18 mouse cellular contexts compared by ENCODE assay signal in genomic region chr13:48547623-48548022, GRCm38 (mm10). TPM values are rescaled to one million over a fixed set of nuclear protein-coding genes. Genes with fewer than 3 reads are reported as not detected.
"Had no signal": no experiment of that assay in that cellular context is flagged by ENCODE, and none has a peak within 500 bp of the region (broad histone marks: within the 10 kb centered on the region; RNA-seq: fewer than 3 reads in every experiment).

No protein-coding gene starts in this region.

- H3K9me3 ChIP-seq: limb, embryonic 12.5 days; liver, embryonic 13.5 days; midbrain, embryonic 10.5 days; neural tube, embryonic 13.5 days had no signal

- H3K27ac ChIP-seq: kidney, postnatal 0 days; limb, embryonic 12.5 days; neural tube, embryonic 13.5 days had no signal

- H3K36me3 ChIP-seq: limb, embryonic 12.5 days; liver, embryonic 13.5 days; midbrain, embryonic 10.5 days; neural tube, embryonic 13.5 days had no signal

- H3K27me3 ChIP-seq: limb, embryonic 12.5 days; liver, embryonic 13.5 days; neural tube, embryonic 13.5 days had no signal

- ATAC-seq: intestine, postnatal 0 days; liver, postnatal 0 days had no signal

- H3K4me3 ChIP-seq: limb, embryonic 12.5 days; neural tube, embryonic 13.5 days had no signal

- H3K9ac ChIP-seq: limb, embryonic 12.5 days; neural tube, embryonic 13.5 days had no signal

- DNase-seq: kidney, adult 9 months; kidney, postnatal 36 days; layer of hippocampus, adult 9-11 months; liver; liver, embryonic 13.5 days; liver, postnatal 0 days; lung, postnatal 36 days; midbrain, embryonic 14.5 days; retina, postnatal 1 day; right cerebral cortex, postnatal 4 days; spleen, adult 18-20 months; thymus, postnatal 36 days had no signal

RNA-seq across cellular contexts. Expression of gene A830005F24Rik, which starts 34.3 kb away (rescaled TPM):
- total RNA-seq: megakaryocyte, adult 5-6 weeks had no signal
- polyA plus RNA-seq: intestine, postnatal 0 days had no signal
